In the genomic region with DNA sequence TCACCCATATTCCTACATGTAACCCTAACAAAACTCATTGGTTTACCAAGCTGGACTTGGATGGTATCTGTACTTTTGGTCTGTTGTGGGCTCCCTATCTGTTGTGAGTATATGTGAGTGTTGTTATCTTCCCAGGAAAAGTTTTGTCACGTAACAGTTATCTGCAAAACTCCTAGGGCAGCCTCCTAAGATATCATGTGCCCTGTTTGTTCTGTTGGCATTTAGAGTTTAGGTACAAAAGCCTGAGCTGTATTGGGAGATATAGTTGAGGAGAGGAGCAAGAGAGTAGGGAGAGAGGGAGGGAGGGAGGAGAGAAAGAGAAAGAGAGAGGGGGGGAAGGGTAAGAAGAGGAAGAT, we compare ENCODE assay signal across 17 mouse cellular contexts.
DNase-seq lines count a peak whose midpoint lies in the region; ATAC-seq and TF ChIP-seq lines count a peak whose summit lies in the region.
"Had no signal": no experiment of that assay in that cellular context is flagged by ENCODE, and none has a peak within 500 bp of the region (broad histone marks: within the 10 kb centered on the region; RNA-seq: fewer than 3 reads in every experiment).

No protein-coding gene starts in this region.

- H3K4me2 ChIP-seq in liver, embryonic 11.5 days = no peak overlapping the region
- peak overlapping the region; percentile 27; the same call in 1 of the 2 replicates for H3K4me2 ChIP-seq in intestine, embryonic 15.5 days (replicated peaks)
- H3K4me2 ChIP-seq: neural tube, embryonic 12.5 days had no signal

- no peak overlapping the region for H3K9ac ChIP-seq in heart, adult 2 months (ENCODE audit: low read depth, low read length)
- no peak overlapping the region for H3K9ac ChIP-seq in liver, embryonic 11.5 days (ENCODE audit: low read depth, low read length)
- H3K9ac ChIP-seq in intestine, embryonic 15.5 days = no peak overlapping the region
- H3K9ac ChIP-seq: neural tube, embryonic 12.5 days had no signal

- peaks cover 7% of the 10 kb centered on the region for H3K9me3 ChIP-seq in heart, embryonic 10.5 days
- peaks cover 7% of the 10 kb centered on the region for H3K9me3 ChIP-seq in liver, embryonic 11.5 days (ENCODE audit: control insufficient read depth, low read length)
- H3K9me3 ChIP-seq in intestine, embryonic 15.5 days = no peaks in the 10 kb centered on the region

- H3K4me3 ChIP-seq in heart, embryonic 10.5 days = no peak overlapping the region
- H3K4me3 ChIP-seq in heart, adult 2 months = no peak overlapping the region
- H3K4me3 ChIP-seq in liver, embryonic 11.5 days (ENCODE audit: low read depth, low read length) = no peak overlapping the region
- no peak overlapping the region for H3K4me3 ChIP-seq in intestine, embryonic 15.5 days (replicated peaks)
- H3K4me3 ChIP-seq: hindbrain, embryonic 10.5 days; neural tube, embryonic 12.5 days had no signal

- H3K4me1 ChIP-seq in heart, embryonic 10.5 days = peaks cover 14% of the 10 kb centered on the region
- peaks cover 3% of the 10 kb centered on the region for H3K4me1 ChIP-seq in heart, adult 2 months (ENCODE audit: control insufficient read depth, insufficient read depth, low read length)
- no peaks in the 10 kb centered on the region; the same call in 1 of the 2 replicates for H3K4me1 ChIP-seq in liver, embryonic 11.5 days (replicated peaks; ENCODE audit: control insufficient read depth, insufficient read depth, low read length)
- H3K4me1 ChIP-seq in intestine, embryonic 15.5 days (replicated peaks) = peaks cover 7% of the 10 kb centered on the region; the same call in 1 of the 2 replicates
- H3K4me1 ChIP-seq: neural tube, embryonic 12.5 days had no signal

- no peak for TF ChIP-seq POLR2A in heart, adult 2 months (IDR thresholded peaks at IDR 0.05; ENCODE audit: insufficient read depth, low read depth, low read length)

- no peak for DNase-seq in heart, embryonic 10.5 days (ENCODE audit: low spot score)
- no peak for DNase-seq in heart, adult 2 months
- no peak for DNase-seq in liver, embryonic 11.5 days (ENCODE audit: low spot score)
- DNase-seq in liver = no peak
- no peak for DNase-seq in T-cell, adult 2 months (ENCODE audit: low spot score)
- DNase-seq in left cerebral cortex, adult 18-20 months (ENCODE audit: low spot score in 2 of 2) = no peak
- DNase-seq: adrenal gland, postnatal 25 days; cerebellum, postnatal 14 days; gastrocnemius, postnatal 36 days; right cerebral cortex, postnatal 25 days; thymus, adult 2 months had no signal

- H3K36me3 ChIP-seq in heart, embryonic 10.5 days = no peaks in the 10 kb centered on the region
- H3K36me3 ChIP-seq in heart, adult 2 months (ENCODE audit: control insufficient read depth, insufficient read depth, low read length) = no peaks in the 10 kb centered on the region
- no peaks in the 10 kb centered on the region for H3K36me3 ChIP-seq in liver, embryonic 11.5 days (ENCODE audit: control insufficient read depth, insufficient read depth, low read length)
- no peaks in the 10 kb centered on the region for H3K36me3 ChIP-seq in intestine, embryonic 15.5 days
- H3K36me3 ChIP-seq: hindbrain, embryonic 10.5 days; neural tube, embryonic 12.5 days had no signal

- H3K79me2 ChIP-seq in heart, adult 2 months (replicated peaks; ENCODE audit: control insufficient read depth, insufficient read depth, low read length) = no peaks in the 10 kb centered on the region

- peak overlapping the region; percentile 43; the same call in 1 of the 2 replicates for H3K27ac ChIP-seq in heart, embryonic 10.5 days
- no peak overlapping the region for H3K27ac ChIP-seq in heart, adult 2 months
- H3K27ac ChIP-seq in liver, embryonic 11.5 days (ENCODE audit: low read depth, low read length) = no peak overlapping the region
- peak overlapping the region; percentile 14; the same call in 1 of the 2 replicates for H3K27ac ChIP-seq in intestine, embryonic 15.5 days
- H3K27ac ChIP-seq: hindbrain, embryonic 10.5 days; neural tube, embryonic 12.5 days had no signal

- ATAC-seq in liver, embryonic 11.5 days (replicated peaks; ENCODE audit: low FRiP score) = peak; percentile 51; the same call in 1 of the 2 replicates
- ATAC-seq in intestine, embryonic 15.5 days = no peak; the same call in 1 of the 2 replicates
- ATAC-seq in megakaryocyte-erythroid progenitor cell, adult 5-6 weeks (replicated peaks; ENCODE audit: low FRiP score, low TSS enrichment, poor library complexity, severe bottlenecking) = peak; percentile 70
- ATAC-seq: activated CD4-positive, CD25-positive, alpha-beta regulatory T cell, adult 4 months had no signal

- TF ChIP-seq EP300 in heart, adult 2 months (IDR thresholded peaks at IDR 0.05; ENCODE audit: insufficient read depth, low read depth, low read length) = no peak

- H3K27me3 ChIP-seq in heart, embryonic 10.5 days (ENCODE audit: insufficient read depth, poor library complexity, severe bottlenecking) = no peaks in the 10 kb centered on the region
- H3K27me3 ChIP-seq in heart, adult 2 months (ENCODE audit: control insufficient read depth, insufficient read depth, low read length) = no peaks in the 10 kb centered on the region
- H3K27me3 ChIP-seq in liver, embryonic 11.5 days (replicated peaks; ENCODE audit: control insufficient read depth, insufficient read depth, low read length) = no peaks in the 10 kb centered on the region
- H3K27me3 ChIP-seq in intestine, embryonic 15.5 days (replicated peaks) = no peaks in the 10 kb centered on the region
- H3K27me3 ChIP-seq: CH12.LX; neural tube, embryonic 12.5 days had no signal

- 52% methylated on average over 1 of the region's 1 CpGs for WGBS in heart, embryonic 10.5 days
- 69% methylated on average over 1 of the region's 1 CpGs for WGBS in heart, adult 2 months
- WGBS in liver, embryonic 11.5 days = 44% methylated on average over 1 of the region's 1 CpGs
- 71% methylated on average over 1 of the region's 1 CpGs for WGBS in intestine, embryonic 15.5 days

- intact Hi-C loops in heart, adult 2 months (cut with DNase I) = no loop called here

- no peak for TF ChIP-seq CTCF in heart, adult 2 months (IDR thresholded peaks at IDR 0.05)

Comparison
In these comparisons a context has a peak if more than half of its experiments do, and no peak if none do; other contexts are left out.
1. H3K27ac ChIP-seq: peak in heart, embryonic 10.5 days (single experiment) and intestine, embryonic 15.5 days (single experiment); none in heart, adult 2 months (single experiment) and liver, embryonic 11.5 days (single experiment).